Mouse (Mus musculus) heart, embryonic 14.5 days (tissue): ENCODE results near the gene Ttc7. TPM values are rescaled to one million over a fixed set of nuclear protein-coding genes. Genes with fewer than 3 reads are reported as not detected.
A peak's percentile ranks its signal among the peaks of the same experiment; 100 is the strongest.

Source experiments
- ATAC-seq: fragments of 200-750 bp; cut with Nextera tagmentation; 2 replicates; pipeline ENCODE4 v1.8.0; 2017; ENCODE audit warnings: low read depth, moderate TSS enrichment; ENCODE audit not compliant: insufficient number of reproducible peaks, insufficient read depth, low FRiP score
- H3K27ac ChIP-seq, 2 experiments: fragments of 200-500 bp in 1 of 2; fragments of 300-500 bp in 1 of 2; sonication (generic) in 1 of 2; replicated peaks in 1 of 2; 2 replicates each; pipeline ENCODE4 v1.5.1; 2012 to 2014; ENCODE audit warnings: low read depth in 2 of 2, low read length in 2 of 2, control low read depth in 1 of 2, mild to moderate bottlenecking in 1 of 2, mixed read lengths in 1 of 2; ENCODE audit not compliant: control insufficient read depth in 1 of 2, insufficient read depth in 1 of 2
- H3K27me3 ChIP-seq: fragments of 300-500 bp; sonication (generic); 2 replicates; pipeline ENCODE4 v1.6.1; 2014; ENCODE audit warnings: mild to moderate bottlenecking, low read length, control low read depth; ENCODE audit not compliant: control insufficient read depth, insufficient read depth
- H3K36me3 ChIP-seq: fragments of 300-500 bp; sonication (generic); 2 replicates; pipeline ENCODE4 v1.6.1; 2014; ENCODE audit warnings: mild to moderate bottlenecking, control low read depth, low read length, mixed read lengths; ENCODE audit not compliant: control insufficient read depth, insufficient read depth
- H3K4me1 ChIP-seq, 2 experiments: fragments of 200-500 bp in 1 of 2; fragments of 300-500 bp in 1 of 2; sonication (generic) in 1 of 2; 2 replicates each; pipeline ENCODE4 v1.6.1; 2012 to 2014; ENCODE audit warnings: low read length in 2 of 2, control low read depth in 1 of 2, mixed read lengths in 1 of 2; ENCODE audit not compliant: control insufficient read depth in 2 of 2, insufficient read depth in 2 of 2
- H3K4me2 ChIP-seq: fragments of 300-500 bp; sonication (generic); 2 replicates; pipeline ENCODE4 v1.6.1; 2014; ENCODE audit warnings: mild to moderate bottlenecking, low read length
- H3K4me3 ChIP-seq, 2 experiments: fragments of 200-500 bp in 1 of 2; fragments of 300-500 bp in 1 of 2; sonication (generic) in 1 of 2; 2 replicates each; pipeline ENCODE4 v1.5.1; 2012 to 2014; ENCODE audit warnings: low read length in 2 of 2, mild to moderate bottlenecking in 2 of 2, control low read depth in 1 of 2, low read depth in 1 of 2, moderate library complexity in 1 of 2; ENCODE audit not compliant: control insufficient read depth in 1 of 2, insufficient read depth in 1 of 2
- H3K9ac ChIP-seq: fragments of 300-500 bp; sonication (generic); 2 replicates; pipeline ENCODE4 v1.6.1; 2014; ENCODE audit warnings: mild to moderate bottlenecking, low read length
- H3K9me3 ChIP-seq: fragments of 300-500 bp; sonication (generic); 2 replicates; pipeline ENCODE4 v1.6.1; 2016; ENCODE audit warnings: low read length, control low read depth; ENCODE audit not compliant: control insufficient read depth
- WGBS: fragments of 180-500 bp; shearing (Covaris S2); extraction: QIAGEN DNeasy Blood & Tissue Kit; methylation state at CpG from one replicate; pipeline ENCODE4 v1.1.7; 2014; 5-methylcytosine and 5-hydroxymethylcytosine counted together
- polyA plus RNA-seq: library from polyadenylated mRNA; unstranded; fragments of >200 nt; fragmentation: Nextera tagmentation; extraction: Ambion mirVana; gene quantifications from 2 replicates; pipeline ENCODE4 v1.2.1, GENCODE M21; 2014

The Ttc7 gene
- polyA plus RNA-seq, 1 experiment from 2014 or later: 2.5 TPM

DNA sequence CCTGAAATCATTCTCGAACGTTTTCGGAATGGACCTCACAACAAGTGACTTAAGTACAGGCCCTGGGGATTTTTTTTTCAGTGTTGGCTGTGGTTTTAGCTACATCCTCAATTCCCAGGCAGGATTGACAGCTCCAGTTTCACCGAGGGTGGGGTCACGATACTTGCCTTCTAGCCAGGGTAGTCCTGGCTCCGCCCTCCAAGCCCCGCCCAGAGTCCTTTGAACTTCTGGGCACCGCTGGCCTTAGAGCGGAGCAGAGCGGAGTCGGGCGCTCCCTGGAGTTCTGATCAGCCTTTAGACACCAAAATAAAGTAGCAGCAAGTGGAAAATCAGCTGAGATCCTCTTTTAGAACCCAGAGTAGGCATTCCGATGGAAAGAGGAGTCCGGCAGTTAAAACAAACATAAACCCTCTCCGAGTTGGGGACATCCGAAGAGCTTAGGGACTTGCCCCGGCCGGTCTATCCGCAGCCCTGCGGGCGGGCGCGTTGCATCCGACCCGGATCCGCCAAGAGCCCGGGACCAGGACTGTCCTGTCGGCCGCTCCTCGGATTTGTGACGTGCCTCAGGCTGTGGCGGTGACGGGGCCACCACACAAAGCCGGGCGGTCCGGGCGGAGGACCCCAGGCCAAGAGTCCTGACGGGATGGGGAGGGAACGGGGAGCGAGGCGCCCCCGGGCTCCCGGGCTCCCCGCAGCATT is 530 bp upstream of the Ttc7 start:
- WGBS: under 1% methylated on average over 44 of the region's 44 CpGs
- Histone ChIP-seq H3K9me3 (no peaks in the 10 kb centered on the region), H3K9ac (peak overlapping the region; percentile 82), H3K4me3 (peak overlapping the region; percentile 64 to 69), H3K4me2 (peak overlapping the region; percentile 97), H3K4me1 (peaks cover 3 to 16% of the 10 kb centered on the region in 2 experiments; a peak in 2 of 4 replicates), H3K36me3 (no peaks in the 10 kb centered on the region), H3K27ac (peak overlapping the region; percentile 58 to 84; a peak in 3 of 4 replicates), H3K27me3 (peaks cover 22% of the 10 kb centered on the region)
- peak; percentile 80 for ATAC-seq

DNA sequence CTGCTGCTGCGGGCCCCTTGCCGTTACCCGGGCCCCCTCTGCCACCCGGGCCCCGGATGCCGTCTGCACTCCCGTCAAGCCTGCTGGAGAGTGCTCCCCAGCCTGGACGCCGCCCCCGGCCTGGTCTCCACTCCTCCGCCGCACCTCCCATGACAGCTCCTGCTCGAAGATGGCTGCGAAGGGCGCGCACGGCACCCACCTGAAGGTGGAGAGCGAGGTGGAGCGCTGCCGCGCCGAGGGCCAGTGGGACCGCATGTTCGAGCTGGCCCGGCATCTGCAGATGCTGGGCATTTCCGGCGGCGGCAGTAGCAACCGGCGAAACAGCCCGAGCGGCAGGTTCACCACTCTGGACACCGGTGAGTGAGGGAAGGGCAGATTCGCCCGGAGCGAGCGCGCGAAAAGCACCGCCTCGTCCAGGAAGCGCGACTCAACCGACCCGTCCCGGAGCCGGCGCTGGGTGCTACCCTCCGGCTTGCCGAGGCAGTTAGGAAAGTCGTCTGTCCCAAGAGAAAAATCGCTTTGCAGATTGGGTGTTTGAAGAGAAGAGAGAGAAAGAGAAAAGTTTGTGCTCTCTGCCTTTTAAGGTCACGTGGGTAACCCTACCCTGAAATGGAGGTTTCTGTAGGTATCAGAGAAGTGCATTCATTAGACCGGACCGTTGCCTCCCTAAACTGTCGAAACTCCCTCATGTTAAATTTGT is 519 bp downstream of the Ttc7 start:
- peak overlapping the region; percentile 97 for H3K4me2 ChIP-seq
- WGBS: under 1% methylated on average over 56 of the region's 56 CpGs
- peaks cover 27% of the 10 kb centered on the region for H3K27me3 ChIP-seq
- H3K4me1 ChIP-seq: peaks cover 3 to 16% of the 10 kb centered on the region in 2 experiments; a peak in 2 of 4 replicates
- H3K9ac ChIP-seq: peak overlapping the region; percentile 82
- peak; percentile 33; the same call in 1 of the 2 replicates for ATAC-seq
- peak overlapping the region; percentile 64 to 69 for H3K4me3 ChIP-seq
- 0 out of 4 replicates have a peak overlapping the region, but pooled peaks of 1 of the 2 experiments have one; percentile 84 for H3K27ac ChIP-seq
- H3K36me3 ChIP-seq: no peaks in the 10 kb centered on the region
- no peaks in the 10 kb centered on the region for H3K9me3 ChIP-seq

DNA sequence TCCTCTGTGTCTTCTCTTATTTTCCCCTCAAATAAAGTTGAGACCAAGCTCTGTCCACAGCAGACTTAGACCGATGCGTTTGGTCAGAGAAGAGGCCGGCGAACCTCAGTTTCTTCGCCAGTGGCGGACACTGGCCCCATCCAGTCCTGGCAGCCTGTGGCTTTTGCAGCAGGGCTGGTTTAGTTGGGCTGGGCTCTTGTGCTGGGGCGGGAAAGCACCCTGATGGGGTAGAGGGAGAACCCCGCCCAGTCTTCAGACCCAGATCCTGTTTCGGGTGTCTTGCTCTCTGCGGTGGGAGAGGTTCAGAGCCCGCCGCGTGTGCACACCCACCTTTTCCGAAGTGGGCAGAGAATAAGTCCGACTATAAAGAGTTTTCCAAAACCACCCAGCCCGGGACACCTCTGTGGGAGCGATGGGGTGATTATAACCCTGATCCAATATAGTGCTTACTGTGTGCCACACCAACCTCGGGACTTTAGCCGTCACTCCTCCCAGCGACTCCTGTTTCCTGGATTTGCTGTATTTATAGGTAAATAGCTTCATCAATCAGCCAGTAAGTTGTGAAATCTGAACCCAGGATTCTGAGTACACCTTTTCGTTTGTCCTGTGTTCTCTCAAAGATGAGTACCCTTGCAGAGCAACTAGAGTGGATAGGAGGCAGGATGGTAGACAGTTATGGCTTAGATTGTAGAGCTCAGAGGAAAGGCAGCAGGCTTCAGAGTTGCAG is 1.2 kb downstream of the Ttc7 start:
- Histone ChIP-seq H3K4me1 (peaks cover 3 to 16% of the 10 kb centered on the region in 2 experiments; a peak in 2 of 4 replicates), H3K27ac (no peak overlapping the region), H3K4me3 (peak overlapping the region; percentile 64 to 69), H3K9me3 (no peaks in the 10 kb centered on the region), H3K27me3 (peaks cover 32% of the 10 kb centered on the region), H3K4me2 (peak overlapping the region; percentile 97), H3K36me3 (no peaks in the 10 kb centered on the region), H3K9ac (peak overlapping the region; percentile 82)
- ATAC-seq: no peak
- 9% methylated on average over 21 of the region's 21 CpGs for WGBS

DNA sequence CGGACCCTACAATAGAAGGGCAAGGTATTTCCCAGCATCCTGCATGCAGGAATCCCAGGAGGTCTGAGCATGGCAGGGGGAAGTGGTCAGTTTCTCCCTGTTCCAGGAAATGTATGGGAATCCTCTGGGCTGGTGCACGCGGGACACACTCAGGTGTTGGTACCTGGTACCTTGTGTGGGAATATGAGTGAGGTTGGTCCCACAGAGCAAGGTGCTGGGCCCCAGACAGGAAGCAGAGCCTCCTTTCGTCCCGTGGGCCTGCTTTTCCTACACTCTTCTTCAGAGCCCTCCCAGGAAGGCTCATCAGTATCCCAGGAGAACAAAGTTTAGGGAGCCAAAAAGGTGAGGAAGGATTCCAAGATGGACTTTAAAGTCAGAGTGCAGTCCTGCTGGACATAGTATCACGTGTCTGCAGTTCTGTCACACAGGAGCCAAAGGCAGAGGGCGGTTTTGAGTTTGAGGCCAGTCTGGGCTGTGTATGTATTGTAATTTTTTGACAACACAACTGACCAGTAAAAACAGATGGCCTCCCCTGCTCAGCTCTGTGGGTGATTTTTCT is 1.9 kb downstream of the Ttc7 start:
- no peak overlapping the region; the same call in 1 of the 2 replicates for H3K4me2 ChIP-seq

DNA sequence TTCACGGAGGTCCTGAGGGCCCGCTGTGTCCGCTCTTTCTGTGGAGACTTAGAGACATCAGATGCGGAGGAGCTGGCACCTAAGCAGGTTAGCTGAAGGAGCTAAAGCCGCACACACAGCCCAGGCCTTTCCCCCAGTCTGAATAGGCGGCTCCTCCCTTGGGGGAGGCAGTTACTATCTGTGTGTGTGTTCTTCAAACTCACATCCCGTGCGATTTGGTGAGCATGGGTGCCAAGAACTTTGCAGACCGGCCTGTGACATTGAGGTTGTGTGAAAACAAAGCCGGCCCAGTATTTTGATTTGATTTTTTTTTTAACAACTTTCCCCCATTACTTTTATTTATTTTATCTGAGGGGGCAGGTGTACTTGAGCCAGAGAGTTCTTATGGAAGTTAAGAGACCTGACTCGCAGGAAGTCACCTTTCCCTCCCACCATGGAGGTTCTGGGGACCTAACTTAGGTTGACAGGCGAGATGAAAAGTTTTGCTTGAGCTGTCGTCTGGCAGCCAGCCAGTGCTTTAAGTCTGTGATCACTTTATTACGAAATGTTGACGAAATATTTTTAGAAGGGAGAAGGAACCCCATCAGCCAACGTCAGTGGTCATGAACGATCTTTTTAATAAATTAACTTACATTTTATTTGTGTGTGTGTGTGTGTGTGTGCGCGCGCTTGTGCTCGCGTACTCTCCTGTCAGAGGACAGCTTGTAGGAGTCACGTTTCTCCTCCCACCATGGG is 3.2 kb downstream of the Ttc7 start:
- H3K9me3 ChIP-seq: no peaks in the 10 kb centered on the region
- H3K27ac ChIP-seq: no peak overlapping the region
- H3K27me3 ChIP-seq: peaks cover 32% of the 10 kb centered on the region
- H3K4me3 ChIP-seq: no peak overlapping the region
- no peaks in the 10 kb centered on the region for H3K36me3 ChIP-seq
- 79% methylated on average over 23 of the region's 23 CpGs for WGBS
- H3K9ac ChIP-seq: no peak overlapping the region
- H3K4me1 ChIP-seq: peaks cover 3 to 16% of the 10 kb centered on the region in 2 experiments; a peak in 2 of 4 replicates
- ATAC-seq: no peak
- H3K4me2 ChIP-seq: no peak overlapping the region

More for the DNA sequence above, 1.9 kb downstream of the Ttc7 start:
- Histone ChIP-seq H3K36me3 (no peaks in the 10 kb centered on the region), H3K4me3 (no peak overlapping the region), H3K9ac (no peak overlapping the region), H3K4me1 (peaks cover 3 to 16% of the 10 kb centered on the region in 2 experiments; a peak in 2 of 4 replicates), H3K27me3 (peaks cover 32% of the 10 kb centered on the region), H3K27ac (no peak overlapping the region), H3K9me3 (no peaks in the 10 kb centered on the region)
- no peak for ATAC-seq
- 70% methylated on average over 7 of the region's 7 CpGs for WGBS

DNA sequence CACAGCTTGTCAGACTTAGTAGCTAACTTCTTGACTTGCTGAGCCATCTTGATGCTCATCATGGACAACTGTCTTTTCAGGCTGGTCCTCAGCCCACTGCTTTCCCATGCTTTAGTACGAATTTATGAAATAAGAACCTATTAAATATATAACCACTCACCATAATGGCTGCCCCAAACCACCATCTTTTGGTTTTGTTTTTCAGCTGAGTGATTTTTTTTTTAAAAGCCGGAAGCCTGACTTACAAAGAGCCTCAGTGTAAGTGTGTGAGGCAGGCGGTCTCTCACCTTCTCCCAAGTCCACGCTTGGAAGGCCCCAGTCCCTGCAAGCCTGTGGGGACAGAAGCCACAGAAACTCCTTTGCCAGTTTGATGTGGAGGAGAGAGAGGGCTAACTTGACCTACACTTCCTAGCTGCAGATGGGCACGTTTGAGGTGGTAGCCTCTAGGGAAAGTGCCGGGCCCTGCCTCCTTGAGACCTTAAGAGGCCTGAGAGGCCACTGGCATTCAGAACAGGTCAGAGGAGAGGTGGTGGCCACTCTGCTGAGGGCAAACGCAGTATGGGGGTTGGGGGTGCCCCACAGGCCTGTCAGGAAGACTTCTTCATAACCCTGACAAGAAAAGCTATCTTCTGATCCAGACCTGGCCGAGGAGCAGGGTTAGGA is 3.9 kb downstream of the Ttc7 start:
- no peak overlapping the region for H3K4me2 ChIP-seq
- ATAC-seq: no peak
- H3K36me3 ChIP-seq: no peaks in the 10 kb centered on the region
- peaks cover 2 to 13% of the 10 kb centered on the region in 2 experiments; a peak in 3 of 4 replicates for H3K4me1 ChIP-seq
- no peak overlapping the region for H3K9ac ChIP-seq
- no peak overlapping the region for H3K27ac ChIP-seq
- H3K4me3 ChIP-seq: no peak overlapping the region
- H3K27me3 ChIP-seq: peaks cover 32% of the 10 kb centered on the region
- WGBS: 68% methylated on average over 8 of the region's 8 CpGs
- no peaks in the 10 kb centered on the region for H3K9me3 ChIP-seq
